Mouse (Mus musculus) ES-Bruce4 (cell line): ENCODE data around the gene Gprin1.

ENCODE experiments used
- CTCF ChIP-seq: IDR thresholded peaks from one replicate; pipeline ENCODE4 v1.8.1; 2011; ENCODE audit warnings: low read depth, low read length
- EP300 ChIP-seq: IDR thresholded peaks from 2 replicates; pipeline ENCODE4 v1.6.1; 2011; ENCODE audit warnings: low read depth, low read length; ENCODE audit not compliant: insufficient read depth

DNA sequence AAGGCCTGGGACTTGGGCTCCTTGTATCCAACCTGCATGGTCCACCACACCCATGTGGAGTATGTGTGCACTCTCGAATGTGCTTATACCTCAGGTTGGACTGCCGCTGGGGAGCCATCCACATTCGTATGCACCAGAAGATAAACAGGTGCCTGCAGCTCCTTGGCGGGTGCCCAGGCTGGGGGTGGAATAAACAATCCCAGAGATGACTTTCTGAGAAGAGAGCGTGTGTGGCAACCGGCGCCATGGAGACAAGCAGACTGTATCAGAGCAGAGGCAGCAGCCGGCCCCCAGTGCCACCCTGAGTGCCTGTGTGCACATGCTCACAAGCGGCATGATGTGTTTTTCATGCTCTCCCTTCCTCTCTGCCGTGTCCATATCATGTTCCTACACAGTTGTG is 3.0 kb upstream of the Gprin1 start:
- TF ChIP-seq CTCF = no peak
- TF ChIP-seq EP300 = no peak
